Mouse (Mus musculus) C2C12 (cell line): ENCODE measurements around the gene Osbp.

Experiments used
- CEBPB ChIP-seq: IDR thresholded peaks from one replicate; pipeline ENCODE4 v1.6.1; 2011; ENCODE audit warnings: low read depth, mild to moderate bottlenecking, control low read depth, moderate library complexity
- CTCF ChIP-seq: IDR thresholded peaks from one replicate; pipeline ENCODE4 v1.5.1; 2011; ENCODE audit not compliant: control insufficient read depth, insufficient read depth, insufficient read length
- FOSL1 ChIP-seq: IDR thresholded peaks from one replicate; pipeline ENCODE4 v1.8.0; 2011; ENCODE audit warnings: mild to moderate bottlenecking, low read length; ENCODE audit not compliant: poor library complexity, insufficient read depth, severe bottlenecking
- MAX ChIP-seq: IDR thresholded peaks from one replicate; pipeline ENCODE4 v1.6.1; 2011; ENCODE audit warnings: mild to moderate bottlenecking, control low read depth
- MYOD1 ChIP-seq: IDR thresholded peaks from one replicate; pipeline ENCODE4 v1.6.1; 2011; ENCODE audit warnings: low read depth; ENCODE audit not compliant: control insufficient read depth, insufficient read length
- MYOG ChIP-seq: IDR thresholded peaks from one replicate; pipeline ENCODE4 v1.6.1; 2011; ENCODE audit not compliant: control insufficient read depth, insufficient read length; ENCODE audit errors: extremely low read depth
- USF1 ChIP-seq: IDR thresholded peaks from one replicate; pipeline ENCODE4 v1.6.1; 2011; ENCODE audit warnings: low read depth, mild to moderate bottlenecking, control low read depth, moderate library complexity

GRCm38 (mm10) chr19:11922068-11922467 lies 43.7 kb upstream of the Osbp start:
- TF ChIP-seq CTCF (no peak), MAX (no peak), USF1 (no peak), MYOG (no peak), MYOD1 (no peak), FOSL1 (no peak), CEBPB (no peak)
